Mouse (Mus musculus): Measurements from ENCODE around the gene Pdlim7.

Gene Pdlim7

GRCm38 (mm10) chr13:55513111-55513748, at the start of gene Pdlim7:
Gene Pdlim7, minus strand, starts transcription at chr13:55513676.
- peak; percentile 61 for DNase-seq (ENCODE audit: low read depth, low spot score)

- DNase-seq (ENCODE audit: low read depth, low spot score), result no peak
Observed at GRCm38 (mm10) chr13:55557499-55557898, 44.0 kb upstream of the Pdlim7 start.

GRCm38 (mm10) chr13:55555921-55556320, 42.4 kb upstream of the Pdlim7 start:
- no peak for DNase-seq (ENCODE audit: low read depth, low spot score)

- no peak for DNase-seq (ENCODE audit: low read depth, low spot score)
Observed at GRCm38 (mm10) chr13:55549061-55549460, 35.6 kb upstream of the Pdlim7 start.

GRCm38 (mm10) chr13:55548426-55548825, 35.0 kb upstream of the Pdlim7 start:
- DNase-seq (ENCODE audit: low read depth, low spot score), result no peak

GRCm38 (mm10) chr13:55547916-55548315, 34.4 kb upstream of the Pdlim7 start:
- no peak for DNase-seq (ENCODE audit: low read depth, low spot score)

- DNase-seq (ENCODE audit: low read depth, low spot score), result no peak
Observed at GRCm38 (mm10) chr13:55544792-55545191, 31.3 kb upstream of the Pdlim7 start.

GRCm38 (mm10) chr13:55543447-55543846, 30.0 kb upstream of the Pdlim7 start:
- DNase-seq (ENCODE audit: low read depth, low spot score), result no peak

- DNase-seq (ENCODE audit: low read depth, low spot score), result no peak
Observed at GRCm38 (mm10) chr13:55542891-55543290, 29.4 kb upstream of the Pdlim7 start.

- no peak for DNase-seq (ENCODE audit: low read depth, low spot score)
Observed at GRCm38 (mm10) chr13:55540933-55541332, 27.5 kb upstream of the Pdlim7 start.

GRCm38 (mm10) chr13:55536194-55537175, 23.0 kb upstream of the Pdlim7 start, which contains the start of gene Ddx41:
Gene Ddx41, minus strand, starts transcription at chr13:55536658.
- peak; percentile 99 for DNase-seq (ENCODE audit: low read depth, low spot score)

GRCm38 (mm10) chr13:55535796-55536193, 22.3 kb upstream of the Pdlim7 start:
- DNase-seq (ENCODE audit: low read depth, low spot score), result no peak

- no peak for DNase-seq (ENCODE audit: low read depth, low spot score)
Observed at GRCm38 (mm10) chr13:55535191-55535590, 21.7 kb upstream of the Pdlim7 start.

GRCm38 (mm10) chr13:55529198-55529915, 15.9 kb upstream of the Pdlim7 start, which contains the start of gene Dok3:
Gene Dok3, minus strand, starts transcription at chr13:55529296.
- DNase-seq (ENCODE audit: low read depth, low spot score), result no peak

- no peak for DNase-seq (ENCODE audit: low read depth, low spot score)
Observed at GRCm38 (mm10) chr13:55527834-55528772, 14.6 kb upstream of the Pdlim7 start.

- no peak for DNase-seq (ENCODE audit: low read depth, low spot score)
Observed at GRCm38 (mm10) chr13:55527212-55527611, 13.7 kb upstream of the Pdlim7 start.

- no peak for DNase-seq (ENCODE audit: low read depth, low spot score)
Observed at GRCm38 (mm10) chr13:55525733-55526553, 12.5 kb upstream of the Pdlim7 start.

- no peak for DNase-seq (ENCODE audit: low read depth, low spot score)
Observed at GRCm38 (mm10) chr13:55523951-55524600, 10.6 kb upstream of the Pdlim7 start.

GRCm38 (mm10) chr13:55523278-55523677, 9.8 kb upstream of the Pdlim7 start:
- DNase-seq (ENCODE audit: low read depth, low spot score), result no peak

All from retina, adult 2 months (tissue).